Mouse (Mus musculus): ENCODE measurements around the gene 2310022B05Rik. TPM values are rescaled to one million over a fixed set of nuclear protein-coding genes. Genes with fewer than 3 reads are reported as not detected.

Gene 2310022B05Rik
- polyA plus RNA-seq, 1 experiment from 2014 or later: 46.0 TPM

DNA sequence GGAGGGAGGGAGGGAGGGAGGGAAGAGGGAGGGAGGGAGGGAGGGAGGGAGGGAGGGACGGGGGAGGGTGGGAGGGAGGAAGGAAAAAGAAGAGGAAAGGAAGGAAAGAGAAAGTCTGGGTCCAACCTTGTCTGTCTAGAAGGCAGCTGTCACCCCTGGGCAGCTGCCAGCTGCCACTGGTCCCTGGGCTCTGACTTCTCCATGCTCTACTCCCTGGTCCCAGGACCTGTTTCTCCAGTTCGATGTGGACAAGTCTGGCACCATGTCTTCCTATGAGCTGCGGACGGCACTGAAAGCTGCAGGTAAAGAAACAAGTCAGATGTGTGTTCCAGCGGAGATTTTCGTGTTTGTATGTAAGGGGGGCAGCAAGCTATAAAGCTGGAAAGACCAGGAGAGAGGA lies 48.8 kb downstream of the 2310022B05Rik start:
- no peak for DNase-seq
- H3K36me3 ChIP-seq (ENCODE audit: insufficient read depth): no peaks in the 10 kb centered on the region
- no peaks in the 10 kb centered on the region for H3K9me3 ChIP-seq (ENCODE audit: low read depth, low read length)
- no peak overlapping the region for H3K9ac ChIP-seq
- H3K27ac ChIP-seq (ENCODE audit: low read depth): no peak overlapping the region
- 66% methylated on average over 5 of the region's 6 CpGs for WGBS
- H3K4me2 ChIP-seq: no peak overlapping the region
- no peak for ATAC-seq (ENCODE audit: insufficient read depth)
- H3K4me3 ChIP-seq (ENCODE audit: low read depth, low read length): no peak overlapping the region
- no peaks in the 10 kb centered on the region for H3K4me1 ChIP-seq (ENCODE audit: insufficient read depth)
- no peak for TF ChIP-seq CTCF (IDR thresholded peaks at IDR 0.05; ENCODE audit: low read depth)
- H3K27me3 ChIP-seq (ENCODE audit: insufficient read depth, low read length): no peaks in the 10 kb centered on the region

DNA sequence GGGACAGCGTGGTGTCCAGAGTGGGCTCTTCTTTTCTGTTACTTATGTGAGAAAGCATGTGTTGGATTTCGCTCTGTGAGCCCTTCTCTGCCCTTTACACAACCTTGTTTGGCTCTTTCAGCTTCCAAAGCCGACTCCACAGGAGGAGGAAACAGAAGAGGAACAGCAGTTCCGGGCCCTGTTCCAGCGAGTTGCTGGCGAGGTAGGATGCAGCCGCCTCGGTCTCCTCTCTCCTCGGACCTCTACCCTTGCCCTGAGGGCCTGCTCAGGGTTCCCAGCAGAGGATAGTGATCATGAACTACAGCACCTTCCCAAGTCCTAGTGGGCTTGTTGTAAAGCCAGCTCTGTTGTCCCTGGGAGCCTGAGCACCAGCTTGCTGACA lies 54.2 kb downstream of the 2310022B05Rik start:
- Histone ChIP-seq H3K4me2 (no peak overlapping the region), H3K27me3 (ENCODE audit: insufficient read depth, low read length) (no peaks in the 10 kb centered on the region), H3K4me3 (ENCODE audit: low read depth, low read length) (no peak overlapping the region), H3K9ac (no peak overlapping the region), H3K27ac (ENCODE audit: low read depth) (no peak overlapping the region), H3K4me1 (ENCODE audit: insufficient read depth) (no peaks in the 10 kb centered on the region), H3K9me3 (ENCODE audit: low read depth, low read length) (no peaks in the 10 kb centered on the region), H3K36me3 (ENCODE audit: insufficient read depth) (no peaks in the 10 kb centered on the region)
- DNase-seq: no peak
- no peak for TF ChIP-seq CTCF (IDR thresholded peaks at IDR 0.05; ENCODE audit: low read depth)
- ATAC-seq (ENCODE audit: insufficient read depth): no peak
- 63% methylated on average over 9 of the region's 9 CpGs for WGBS

GRCm38 (mm10) chr8:124608239-124608971 lies 54.8 kb downstream of the 2310022B05Rik start:
- no peak overlapping the region for H3K4me2 ChIP-seq
- H3K36me3 ChIP-seq (ENCODE audit: insufficient read depth): no peaks in the 10 kb centered on the region
- DNase-seq (peak; percentile 70), ATAC-seq (ENCODE audit: insufficient read depth) (no peak)
- no peaks in the 10 kb centered on the region for H3K4me1 ChIP-seq (ENCODE audit: insufficient read depth)
- H3K27me3 ChIP-seq (ENCODE audit: insufficient read depth, low read length): no peaks in the 10 kb centered on the region
- H3K4me3 ChIP-seq (ENCODE audit: low read depth, low read length): no peak overlapping the region
- TF ChIP-seq CTCF (IDR thresholded peaks at IDR 0.05; ENCODE audit: low read depth): peak; percentile 72
- H3K9ac ChIP-seq: no peak overlapping the region
- 58% methylated on average over 13 of the region's 13 CpGs for WGBS
- no peak overlapping the region for H3K27ac ChIP-seq (ENCODE audit: low read depth)
- no peaks in the 10 kb centered on the region for H3K9me3 ChIP-seq (ENCODE audit: low read depth, low read length)

GRCm38 (mm10) chr8:124604066-124604465 lies 59.1 kb downstream of the 2310022B05Rik start:
- ATAC-seq (ENCODE audit: insufficient read depth) (no peak), DNase-seq (no peak)
- no peak overlapping the region for H3K4me2 ChIP-seq
- H3K36me3 ChIP-seq (ENCODE audit: insufficient read depth): no peaks in the 10 kb centered on the region
- H3K27ac ChIP-seq (ENCODE audit: low read depth): no peak overlapping the region
- H3K9me3 ChIP-seq (ENCODE audit: low read depth, low read length): no peaks in the 10 kb centered on the region
- TF ChIP-seq CTCF (IDR thresholded peaks at IDR 0.05; ENCODE audit: low read depth): peak; percentile 34; the same call in 1 of the 2 replicates
- 63% methylated on average over 5 of the region's 5 CpGs for WGBS
- H3K27me3 ChIP-seq (ENCODE audit: insufficient read depth, low read length): no peaks in the 10 kb centered on the region
- no peaks in the 10 kb centered on the region for H3K4me1 ChIP-seq (ENCODE audit: insufficient read depth)
- H3K9ac ChIP-seq: no peak overlapping the region
- no peak overlapping the region for H3K4me3 ChIP-seq (ENCODE audit: low read depth, low read length)

DNA sequence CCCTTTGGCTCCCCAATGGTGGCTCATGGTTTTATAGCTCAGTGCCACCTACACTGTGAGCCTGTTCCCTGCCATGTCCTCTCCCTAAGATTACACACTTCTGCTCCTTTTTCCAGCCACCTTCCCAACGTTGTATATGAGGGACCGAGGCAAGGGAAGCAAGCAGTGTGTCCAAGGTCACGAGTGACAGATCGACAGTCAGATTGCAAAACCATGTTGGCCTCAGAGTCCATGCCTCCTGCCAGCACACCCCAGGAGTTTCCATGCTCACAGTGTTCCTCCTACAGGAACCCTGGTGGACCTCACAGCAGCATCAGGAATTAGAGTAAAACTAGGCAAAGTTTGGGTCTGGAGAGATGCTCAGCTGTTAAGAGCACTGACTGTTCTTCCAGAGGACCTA lies 73.8 kb downstream of the 2310022B05Rik start:
- no peak for TF ChIP-seq CTCF (IDR thresholded peaks at IDR 0.05; ENCODE audit: low read depth)
- Histone ChIP-seq H3K36me3 (ENCODE audit: insufficient read depth) (no peaks in the 10 kb centered on the region), H3K4me1 (ENCODE audit: insufficient read depth) (peaks cover 4% of the 10 kb centered on the region; the same call in 1 of the 2 replicates), H3K27me3 (ENCODE audit: insufficient read depth, low read length) (no peaks in the 10 kb centered on the region), H3K4me3 (ENCODE audit: low read depth, low read length) (no peak overlapping the region), H3K27ac (ENCODE audit: low read depth) (no peak overlapping the region), H3K9ac (no peak overlapping the region), H3K9me3 (ENCODE audit: low read depth, low read length) (no peaks in the 10 kb centered on the region), H3K4me2 (no peak overlapping the region)
- ATAC-seq (ENCODE audit: insufficient read depth): no peak
- 69% methylated on average over 4 of the region's 4 CpGs for WGBS
- DNase-seq: no peak

GRCm38 (mm10) chr8:124586556-124586955 lies 76.6 kb downstream of the 2310022B05Rik start:
- no peaks in the 10 kb centered on the region for H3K27me3 ChIP-seq (ENCODE audit: insufficient read depth, low read length)
- ATAC-seq (ENCODE audit: insufficient read depth) (no peak), DNase-seq (no peak)
- no peak overlapping the region for H3K4me2 ChIP-seq
- 0 out of 2 replicates have a peak overlapping the region, but pooled peaks have one; percentile 13 for H3K27ac ChIP-seq (ENCODE audit: low read depth)
- H3K9ac ChIP-seq: no peak overlapping the region
- H3K9me3 ChIP-seq (ENCODE audit: low read depth, low read length): no peaks in the 10 kb centered on the region
- TF ChIP-seq CTCF (IDR thresholded peaks at IDR 0.05; ENCODE audit: low read depth): no peak
- no peaks in the 10 kb centered on the region for H3K36me3 ChIP-seq (ENCODE audit: insufficient read depth)
- H3K4me1 ChIP-seq (ENCODE audit: insufficient read depth): peaks cover 4% of the 10 kb centered on the region; the same call in 1 of the 2 replicates
- no peak overlapping the region for H3K4me3 ChIP-seq (ENCODE audit: low read depth, low read length)
- 83% methylated on average over 2 of the region's 2 CpGs for WGBS

Other genes with a start within 250 kb of the 2310022B05Rik start
- gene Pgbd5, start 223.7 kb downstream of the 2310022B05Rik start, polyA plus RNA-seq (2014; fragmentation: Nextera tagmentation; extraction: Ambion mirVana): 2.2 and 2.5 TPM in 2 replicates
- gene Cog2, start 142.6 kb downstream of the 2310022B05Rik start, polyA plus RNA-seq (2014; fragmentation: Nextera tagmentation; extraction: Ambion mirVana): 36.4 and 36.9 TPM in 2 replicates
- 3.1 and 3.6 TPM in 2 replicates for gene Agt, start 93.7 kb downstream of the 2310022B05Rik start, polyA plus RNA-seq (2014; fragmentation: Nextera tagmentation; extraction: Ambion mirVana)
- gene Capn9, start 87.3 kb downstream of the 2310022B05Rik start, polyA plus RNA-seq (2014; fragmentation: Nextera tagmentation; extraction: Ambion mirVana): 0.45 and 0.60 TPM in 2 replicates
- gene Ttc13, start 58.6 kb upstream of the 2310022B05Rik start, polyA plus RNA-seq (2014; fragmentation: Nextera tagmentation; extraction: Ambion mirVana): 52.5 and 54.7 TPM in 2 replicates
- gene Arv1, start 58.8 kb upstream of the 2310022B05Rik start, polyA plus RNA-seq (2014; fragmentation: Nextera tagmentation; extraction: Ambion mirVana): 26.4 and 27.2 TPM in 2 replicates
- 16.8 and 20.5 TPM in 2 replicates for gene Fam89a, start 88.5 kb upstream of the 2310022B05Rik start, polyA plus RNA-seq (2014; fragmentation: Nextera tagmentation; extraction: Ambion mirVana)
- gene Trim67, start 129.7 kb upstream of the 2310022B05Rik start, polyA plus RNA-seq (2014; fragmentation: Nextera tagmentation; extraction: Ambion mirVana): 0.70 and 1.0 TPM in 2 replicates
- 115 and 118 TPM in 2 replicates for gene Gnpat, start 199.7 kb upstream of the 2310022B05Rik start, polyA plus RNA-seq (2014; fragmentation: Nextera tagmentation; extraction: Ambion mirVana)
- gene 2810004N23Rik, start 199.8 kb upstream of the 2310022B05Rik start, polyA plus RNA-seq (2014; fragmentation: Nextera tagmentation; extraction: Ambion mirVana): 43.5 and 44.5 TPM in 2 replicates
- gene Exoc8, start 234.3 kb upstream of the 2310022B05Rik start, polyA plus RNA-seq (2014; fragmentation: Nextera tagmentation; extraction: Ambion mirVana): 8.9 and 9.8 TPM in 2 replicates
- 9.5 and 10.1 TPM in 2 replicates for gene Sprtn, start 234.5 kb upstream of the 2310022B05Rik start, polyA plus RNA-seq (2014; fragmentation: Nextera tagmentation; extraction: Ambion mirVana)